Mouse (Mus musculus) megakaryocyte, embryonic 14.5 days (primary cell): ENCODE measurements at regions not wholly inside any gene's neighbourhood (a gene's known extent, or its start where the extent isn't known, plus 50 kb on each side); places are given as distances from the start of the nearest gene placed in this dataset.

Experiments used
- FLI1 ChIP-seq: IDR thresholded peaks from 2 replicates; pipeline ENCODE4 v1.6.1; 2012; ENCODE audit warnings: low read length, inconsistent platforms, mixed read lengths
- GATA1 ChIP-seq: IDR thresholded peaks from 3 replicates; pipeline ENCODE4 v1.6.1; 2012; ENCODE audit warnings: mixed read lengths, low read length, inconsistent platforms, borderline replicate concordance

GRCm38 (mm10) chr17:27318969-27319695 lies 114.9 kb upstream of the Lemd2 start:
- TF ChIP-seq GATA1 (no peak), FLI1 (no peak)
